Mouse (Mus musculus) frontal cortex, postnatal 36 days (tissue): Measurements from ENCODE around the gene Tle1.

Experiments used
- DNase-seq, 2 experiments: peaks; one replicate each; pipeline ENCODE4 v3.0.0; 2022; ENCODE audit warnings: low spot score in 2 of 2

Gene Tle1

DNA sequence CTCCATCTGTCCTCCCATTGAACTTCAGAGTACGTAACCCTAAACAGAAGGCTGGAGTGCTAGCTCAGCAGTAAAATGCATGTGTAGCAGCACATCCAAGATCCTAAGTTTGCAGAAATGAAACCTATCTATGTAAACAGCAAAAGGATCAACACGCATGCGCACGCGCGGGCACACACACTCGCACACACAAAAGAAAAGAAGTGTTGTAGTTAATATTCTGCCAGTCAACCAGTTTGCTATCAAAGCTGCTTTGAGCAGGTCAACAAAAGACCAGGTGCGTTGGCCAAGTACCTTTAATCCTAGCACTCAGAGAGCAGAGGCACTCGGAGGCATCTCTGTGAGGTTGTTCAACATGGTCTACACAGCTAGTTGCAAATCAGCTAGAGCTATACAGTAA, 35.0 kb downstream of the Tle1 start:
- no peak for DNase-seq

DNA sequence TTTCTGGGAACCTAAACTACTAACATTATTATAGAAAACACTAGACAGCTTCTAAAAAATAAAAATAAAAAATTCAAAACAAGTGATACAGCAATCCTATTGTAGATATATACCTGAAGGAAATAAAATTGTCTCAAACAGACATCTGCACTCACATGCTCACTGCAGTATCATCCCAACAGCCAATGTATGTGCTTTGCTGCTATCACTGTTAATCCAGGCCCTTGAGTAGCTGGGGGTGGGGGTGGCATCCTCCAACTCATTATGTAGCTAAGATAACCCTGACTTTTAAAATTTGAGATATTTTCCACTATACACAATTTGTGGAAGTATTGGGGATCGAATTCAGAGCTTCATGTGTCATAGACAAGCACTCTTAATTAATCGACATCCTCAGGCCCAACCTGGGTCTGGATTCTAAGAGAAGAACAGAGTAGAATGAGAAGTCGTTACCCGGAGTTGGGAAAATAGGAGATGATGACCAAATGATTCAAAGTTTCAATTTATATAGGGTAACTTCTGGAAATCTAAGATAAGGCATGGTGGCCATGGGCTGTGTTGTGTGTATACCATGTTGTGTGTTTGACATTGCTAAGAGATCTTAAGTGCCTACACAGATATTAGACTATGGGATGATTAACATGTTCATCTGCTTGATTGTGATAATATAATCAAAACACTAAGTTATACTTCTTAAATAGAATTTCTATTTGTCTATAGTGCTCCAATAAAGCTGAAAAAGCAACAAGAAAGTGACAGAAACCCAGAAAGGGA, 38.1 kb downstream of the Tle1 start:
- no peak for DNase-seq

DNA sequence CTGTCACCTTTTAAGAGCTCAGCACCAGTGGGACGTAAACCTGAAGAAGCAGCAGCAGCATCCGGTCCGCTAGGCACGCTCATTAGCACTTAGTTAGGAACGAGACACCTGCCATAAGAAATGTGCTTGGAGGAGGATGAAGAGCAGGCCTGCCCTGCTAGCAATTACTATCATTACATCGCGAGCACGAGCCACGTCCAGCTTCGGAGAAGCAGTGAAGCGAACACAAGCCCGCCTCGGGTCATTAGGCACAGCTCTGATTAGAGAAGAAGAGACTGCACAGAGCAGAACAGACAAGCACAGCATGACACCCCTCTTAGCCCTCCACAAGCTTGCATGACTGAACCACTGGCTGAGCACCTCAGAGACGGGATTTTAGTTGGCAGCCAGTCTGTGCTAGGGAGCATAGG, 40.6 kb downstream of the Tle1 start:
- no peak for DNase-seq

DNA sequence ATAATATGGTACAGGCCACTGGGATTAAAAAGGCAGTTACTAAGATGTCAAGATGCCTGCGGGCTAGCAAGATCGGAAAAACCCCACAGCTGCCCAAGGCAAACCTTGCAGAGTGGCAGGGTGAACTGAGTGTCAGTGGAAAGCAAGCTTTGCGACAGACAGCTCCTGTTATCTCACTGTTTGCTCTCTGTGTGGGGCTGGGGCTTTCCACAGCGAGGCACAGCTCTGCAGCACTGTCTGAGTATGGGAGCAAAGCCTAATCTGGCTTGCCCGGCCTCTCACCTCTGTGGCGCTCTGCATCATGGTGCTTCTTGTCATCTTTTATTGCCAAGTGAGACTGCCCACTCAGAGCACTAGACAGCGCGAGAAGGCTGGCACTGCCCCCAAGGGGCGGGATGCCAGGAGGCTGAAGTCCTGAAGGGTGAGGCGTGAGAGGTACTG, 42.8 kb downstream of the Tle1 start:
- no peak for DNase-seq

DNA sequence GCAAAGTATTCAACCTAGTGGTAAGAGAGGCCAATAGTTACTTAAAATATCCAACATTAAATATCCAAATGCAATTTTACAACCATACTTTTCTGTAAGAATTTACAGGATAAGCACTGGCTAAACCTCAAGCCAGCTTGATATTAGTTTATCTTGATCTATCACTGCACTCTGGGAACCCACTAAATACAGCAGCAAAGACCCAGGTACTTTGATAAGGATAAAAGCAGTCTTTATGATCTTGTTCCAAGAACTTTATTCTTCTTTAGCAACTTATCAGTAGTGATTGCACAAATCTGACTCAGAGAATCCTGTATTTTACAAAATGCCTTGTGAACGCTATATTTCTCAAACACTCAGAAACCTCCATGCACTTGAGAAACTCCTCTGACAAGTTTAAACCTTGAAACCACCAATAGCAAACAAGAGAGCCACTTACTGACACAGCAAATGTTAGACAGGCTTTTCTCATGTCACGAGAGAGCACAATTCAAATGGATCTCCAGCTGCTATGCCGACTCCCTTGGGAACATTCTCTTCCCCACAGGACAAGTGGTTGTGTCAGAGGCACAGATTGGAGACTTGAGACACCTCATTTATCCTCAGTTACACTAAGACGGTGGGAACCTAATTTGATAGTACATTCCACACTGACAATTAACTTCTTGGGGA, 50.1 kb downstream of the Tle1 start:
- no peak for DNase-seq

DNA sequence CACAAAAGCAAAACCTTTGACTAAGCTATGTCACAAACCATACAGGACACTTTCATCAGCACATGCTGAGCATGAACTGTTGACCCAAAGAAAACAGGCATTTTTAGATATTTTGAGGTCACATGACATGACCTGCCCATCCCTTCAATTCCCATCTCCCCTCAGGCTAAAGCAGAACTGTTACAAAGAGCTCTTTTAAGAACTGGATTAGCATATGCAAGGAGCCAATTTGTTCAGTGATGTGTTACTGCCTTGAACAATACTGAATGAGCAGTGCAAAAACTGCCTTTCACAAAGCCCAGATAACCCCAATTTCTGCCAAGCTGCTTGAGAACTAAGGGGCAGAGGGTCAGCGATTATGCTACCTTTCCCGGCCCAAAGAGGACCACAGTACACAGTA, 54.7 kb downstream of the Tle1 start:
- DNase-seq: no peak

DNA sequence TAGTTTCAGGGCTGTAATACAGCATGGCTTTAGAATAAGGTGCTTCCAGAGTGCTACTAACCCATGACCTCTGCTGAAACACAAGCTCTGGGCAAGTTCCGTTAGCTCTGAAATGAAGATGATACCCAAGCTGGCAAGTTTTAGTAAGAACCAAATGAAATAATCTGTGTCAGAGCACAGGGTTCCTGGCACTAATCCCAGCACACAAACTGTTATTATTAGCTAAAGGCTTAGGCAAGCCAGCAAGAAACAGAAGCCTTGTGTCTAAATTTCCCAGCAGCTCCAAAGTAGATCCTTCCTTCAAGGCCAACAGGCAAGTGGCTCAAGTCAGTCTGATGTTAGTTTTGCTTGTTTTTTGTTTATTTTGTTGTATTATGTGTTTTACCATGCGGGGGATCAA, 56.2 kb downstream of the Tle1 start:
- peak in 1 of 2 experiments; percentile 50 for DNase-seq

DNA sequence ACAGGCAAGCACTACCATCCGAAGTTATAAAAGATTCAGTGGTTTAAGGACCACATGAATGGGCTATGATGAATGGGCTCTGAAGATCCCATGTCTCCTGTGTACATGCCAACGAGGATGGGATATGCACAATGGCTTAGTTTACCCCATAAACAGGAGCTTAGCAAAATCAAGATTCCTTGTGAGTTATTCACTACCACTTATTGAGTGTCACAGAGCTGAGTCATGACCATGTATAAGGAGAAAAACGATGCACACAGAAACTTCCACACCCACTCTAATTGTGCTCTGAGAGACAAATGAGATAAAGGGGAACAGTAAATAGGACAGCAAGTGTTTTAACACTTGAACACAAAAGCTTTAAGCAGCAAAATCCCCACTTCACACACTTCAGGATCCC, 60.0 kb downstream of the Tle1 start:
- no peak for DNase-seq

DNA sequence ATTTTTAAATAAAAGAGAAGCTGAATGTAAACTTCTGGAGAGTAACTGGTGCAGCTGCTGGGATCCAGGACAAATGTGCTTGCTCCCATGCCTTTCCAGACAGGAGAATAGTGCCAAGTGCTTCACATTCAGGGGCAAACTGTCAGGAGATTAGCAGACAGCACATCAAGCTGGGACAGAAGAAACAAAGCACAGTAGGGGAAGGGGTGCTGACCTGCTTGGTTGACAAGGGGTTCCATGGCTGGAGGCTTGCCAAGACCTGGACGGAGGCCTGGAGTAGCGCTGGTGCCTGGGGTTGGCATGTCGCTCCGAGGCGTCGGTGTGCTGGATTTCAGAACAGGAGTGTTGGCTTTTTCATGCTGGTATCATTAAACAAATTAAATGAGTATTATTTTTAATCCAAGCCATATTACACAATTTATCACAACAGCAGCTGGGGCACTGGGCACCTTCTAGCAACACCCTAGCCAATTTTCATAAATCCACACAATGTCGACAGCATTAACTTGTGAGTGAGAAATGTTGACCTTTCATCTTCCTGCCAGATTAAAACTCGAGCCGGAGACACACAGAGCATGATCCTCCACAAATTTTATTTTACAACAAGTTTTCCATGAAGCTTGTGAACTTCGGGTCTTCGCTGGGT, 61.1 kb downstream of the Tle1 start:
- no peak for DNase-seq

DNA sequence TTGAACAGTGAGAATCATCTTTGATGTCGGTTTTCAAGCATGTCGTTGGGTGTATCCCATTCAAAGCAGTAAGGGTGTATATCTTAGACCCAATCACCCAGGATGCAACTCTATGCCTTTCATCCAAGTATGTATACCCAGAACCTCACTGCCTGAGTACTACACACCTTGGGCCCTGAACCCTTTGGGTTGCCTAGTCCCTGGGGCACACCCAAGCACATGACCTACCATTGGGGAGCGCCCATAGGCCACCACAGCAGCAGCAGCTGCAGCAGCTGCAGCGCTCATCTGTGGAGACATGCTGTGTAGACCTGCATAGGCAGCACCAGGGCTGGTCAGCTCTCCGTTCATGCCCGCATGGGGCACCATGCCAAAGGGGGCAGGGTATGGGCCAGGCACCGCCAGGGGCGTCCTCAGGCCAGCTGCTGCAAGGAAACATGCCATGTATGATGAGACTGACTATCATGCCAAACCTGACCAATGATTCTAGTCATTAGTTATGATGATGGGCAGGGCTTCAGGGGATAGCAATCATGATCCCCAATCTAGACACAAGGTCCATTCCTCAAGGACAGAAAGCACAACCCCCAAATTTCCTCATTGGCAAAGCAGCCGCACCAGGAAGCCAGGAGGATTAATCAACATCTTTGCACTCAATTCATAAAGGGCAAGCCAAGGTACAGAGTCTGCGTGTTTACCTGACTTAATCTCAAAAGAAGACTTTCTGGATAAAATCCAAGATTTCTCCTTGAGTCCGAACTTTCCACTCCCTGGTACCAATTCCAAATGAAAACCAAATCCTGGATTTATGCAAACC, 62.2 kb downstream of the Tle1 start:
- DNase-seq: no peak

DNA sequence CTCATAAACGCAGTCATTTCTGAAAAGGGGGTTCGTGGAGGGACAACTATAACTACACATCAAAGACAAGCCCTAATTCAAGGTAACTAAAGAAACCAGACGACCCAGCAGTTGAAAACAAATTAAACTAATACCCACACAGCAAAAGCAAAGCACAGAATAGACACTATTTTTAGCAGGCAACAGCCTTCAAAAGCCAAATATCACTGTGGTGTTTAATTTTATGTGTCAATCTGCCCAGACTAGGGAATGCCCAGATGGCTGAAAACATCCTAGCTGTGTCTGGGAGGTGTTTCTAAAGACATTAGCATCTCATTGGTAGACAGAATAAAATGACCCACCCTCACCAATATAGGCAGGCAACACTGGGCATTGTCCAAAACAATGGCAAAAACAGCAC, 68.1 kb downstream of the Tle1 start:
- DNase-seq: no peak

DNA sequence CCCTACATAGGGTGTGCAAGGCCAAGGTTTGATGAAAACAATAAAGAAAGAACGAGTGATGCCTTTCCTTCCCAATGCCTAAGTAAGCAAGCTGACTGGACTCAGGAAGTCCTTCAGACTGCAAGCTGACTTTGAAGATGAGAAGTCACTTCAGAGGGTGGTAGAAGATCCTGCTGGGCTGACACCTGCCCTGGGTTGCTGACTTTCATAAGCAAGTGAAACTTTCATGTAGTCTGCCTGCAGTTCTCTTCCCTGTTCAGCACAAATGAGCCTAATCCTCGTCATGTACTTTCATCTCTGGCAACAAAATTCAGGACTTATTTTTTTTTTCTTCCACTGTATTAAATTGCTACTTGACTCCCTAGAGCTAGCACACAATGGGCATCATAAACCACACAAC, 73.1 kb downstream of the Tle1 start:
- no peak for DNase-seq

DNA sequence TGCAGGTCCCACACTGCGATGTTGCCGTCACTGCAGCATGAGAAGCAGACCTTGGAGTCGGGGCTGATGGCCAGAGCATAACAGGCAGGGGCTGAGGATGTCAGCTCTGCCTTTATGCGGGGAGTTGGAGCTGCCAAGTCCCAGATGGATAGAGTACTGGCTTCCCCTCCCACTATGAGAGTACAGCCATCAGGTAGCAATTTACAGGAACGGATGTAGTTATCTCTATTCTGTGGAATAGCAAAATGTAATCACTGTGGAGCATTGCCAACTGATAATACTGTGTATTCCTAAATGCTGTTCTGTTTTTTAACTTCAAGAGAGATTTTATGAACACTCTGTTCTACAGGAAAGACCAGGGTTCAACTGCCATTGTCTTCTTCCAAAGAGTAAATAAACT, 75.9 kb downstream of the Tle1 start:
- no peak for DNase-seq

DNA sequence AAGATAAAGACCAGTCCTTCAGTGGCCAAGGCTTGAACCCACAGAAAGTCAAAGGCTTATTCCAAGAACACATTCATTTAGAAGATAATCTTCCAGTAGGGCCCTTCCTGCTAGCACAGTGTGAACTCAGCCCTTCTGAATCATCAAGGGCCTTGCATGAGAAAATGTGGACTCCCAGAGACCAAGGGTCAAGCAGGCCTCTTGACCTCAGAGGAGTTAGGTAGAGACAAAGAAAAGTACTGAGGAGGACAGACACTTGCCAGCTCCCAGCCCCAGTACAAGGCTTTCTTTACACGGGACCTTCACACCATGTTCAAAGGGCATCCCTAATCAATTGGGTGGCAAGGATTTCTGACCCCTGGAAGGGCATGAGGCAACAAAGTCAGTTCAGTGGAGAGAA, 77.9 kb downstream of the Tle1 start:
- no peak for DNase-seq

DNA sequence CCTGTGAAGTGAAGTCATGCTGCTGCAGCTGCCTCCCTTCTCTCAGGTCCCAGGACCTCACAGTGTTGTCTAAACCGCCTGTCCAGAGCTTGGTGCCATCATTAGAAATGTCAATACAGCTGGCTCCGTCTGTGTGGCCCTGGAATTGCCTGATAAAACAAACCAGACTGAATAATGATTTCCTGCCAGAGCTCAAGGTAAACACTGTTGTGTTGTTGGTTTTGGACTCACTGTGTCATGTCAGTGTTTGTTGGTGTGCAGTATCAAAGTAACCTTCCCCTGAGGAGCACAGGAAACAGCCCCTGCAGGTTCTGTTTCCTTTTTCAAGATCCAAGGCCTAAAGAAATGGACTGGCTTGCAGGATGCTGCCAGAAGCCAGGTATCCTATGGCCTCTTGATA, 78.4 kb downstream of the Tle1 start:
- no peak for DNase-seq

DNA sequence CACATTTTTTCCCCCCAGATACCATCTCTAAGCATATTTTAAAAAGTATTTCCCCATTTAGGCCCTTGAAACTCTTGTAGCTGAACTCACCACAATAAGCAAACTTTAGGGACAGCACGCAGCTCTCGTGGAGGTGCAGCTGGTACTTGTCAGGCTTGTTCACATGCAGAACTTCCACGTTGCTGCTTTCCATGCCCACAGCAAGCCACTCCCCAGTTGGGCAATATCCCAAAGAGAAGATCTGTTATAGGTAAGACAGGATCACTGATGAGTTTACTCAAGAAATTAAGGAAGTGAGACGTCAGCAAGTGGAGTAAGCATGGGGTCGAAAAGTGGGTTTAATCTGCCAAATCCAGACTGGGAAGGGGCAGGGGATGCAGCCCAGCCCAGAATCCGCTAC, 80.7 kb downstream of the Tle1 start:
- DNase-seq: no peak

DNA sequence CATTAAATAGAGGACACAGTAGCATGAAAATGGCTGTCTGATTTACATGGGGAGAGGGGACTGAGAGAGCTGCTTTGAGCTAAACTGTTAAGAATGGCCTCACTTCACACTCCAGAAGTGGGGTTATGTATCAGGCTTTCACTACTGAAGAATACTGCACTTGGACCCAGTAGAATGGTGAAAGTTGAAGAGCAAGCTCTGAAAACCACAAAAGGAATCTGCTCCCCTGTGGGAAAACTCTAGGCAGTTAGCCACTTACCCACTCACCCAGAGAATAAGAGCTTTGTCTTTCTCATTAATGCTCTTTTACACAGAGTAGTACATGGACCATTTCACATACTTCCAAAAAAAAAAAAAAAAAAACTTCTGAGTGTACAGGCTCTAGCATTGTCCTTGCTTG, 95.0 kb downstream of the Tle1 start:
- DNase-seq: no peak

DNA sequence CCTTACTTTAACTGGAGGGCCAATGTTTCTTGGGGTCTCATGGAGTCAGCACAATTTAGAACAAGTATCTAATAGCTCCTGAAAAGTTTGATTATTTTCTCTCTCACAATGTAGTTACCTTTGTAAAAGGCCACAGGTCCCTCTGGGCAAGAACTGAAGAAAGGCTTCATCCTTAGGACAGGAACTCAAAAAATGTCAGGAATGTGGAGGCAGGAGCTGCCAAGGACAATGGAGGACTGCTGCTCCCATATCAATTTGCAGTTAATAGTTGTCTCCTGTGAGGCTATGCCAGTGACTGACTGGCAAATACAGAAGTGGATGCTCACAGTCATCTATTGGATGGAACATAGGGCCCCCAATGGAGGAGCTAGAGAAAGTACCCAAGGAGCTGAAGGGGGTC, 96.5 kb downstream of the Tle1 start:
- no peak for DNase-seq

DNA sequence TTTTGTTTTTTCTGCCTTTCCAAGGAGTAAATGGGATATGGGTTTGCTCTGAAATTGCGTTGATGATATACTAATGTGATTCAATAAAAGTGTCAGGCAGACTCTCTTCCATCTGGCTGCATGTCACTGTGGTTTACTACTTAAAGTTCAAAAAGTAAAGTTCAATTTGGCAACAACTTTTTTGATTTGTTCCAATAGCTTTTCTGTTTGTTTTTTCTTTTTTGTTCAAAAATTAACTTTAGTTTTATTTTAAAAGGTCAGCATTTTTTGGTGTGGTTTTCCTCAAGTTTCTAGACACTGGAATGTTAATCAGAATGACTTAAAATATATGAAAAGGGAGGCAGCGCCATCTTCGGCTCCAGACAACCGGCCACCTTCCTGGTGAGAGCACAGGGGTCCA, 112.9 kb downstream of the Tle1 start:
- DNase-seq: no peak

DNA sequence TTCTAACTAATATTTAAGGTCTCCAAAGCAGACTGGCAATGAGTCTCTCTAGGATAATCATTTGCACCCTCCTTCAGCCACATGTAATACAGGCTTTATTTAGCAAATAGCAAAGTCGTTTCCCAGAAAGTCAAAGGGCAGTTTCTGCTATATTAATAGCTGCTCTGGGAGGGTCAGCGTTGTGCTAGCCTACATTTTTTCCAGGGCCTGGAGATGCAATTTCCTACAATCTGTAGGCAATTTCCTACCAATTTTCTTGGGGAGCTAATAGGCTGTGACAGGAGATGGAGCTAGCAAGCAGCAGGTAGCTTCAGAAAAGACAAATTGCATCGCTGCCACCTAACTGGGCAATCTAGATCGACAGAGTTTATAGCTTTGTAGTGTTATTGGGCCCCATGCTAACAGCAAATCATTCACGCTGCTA, 131.6 kb downstream of the Tle1 start:
- DNase-seq: no peak

DNA sequence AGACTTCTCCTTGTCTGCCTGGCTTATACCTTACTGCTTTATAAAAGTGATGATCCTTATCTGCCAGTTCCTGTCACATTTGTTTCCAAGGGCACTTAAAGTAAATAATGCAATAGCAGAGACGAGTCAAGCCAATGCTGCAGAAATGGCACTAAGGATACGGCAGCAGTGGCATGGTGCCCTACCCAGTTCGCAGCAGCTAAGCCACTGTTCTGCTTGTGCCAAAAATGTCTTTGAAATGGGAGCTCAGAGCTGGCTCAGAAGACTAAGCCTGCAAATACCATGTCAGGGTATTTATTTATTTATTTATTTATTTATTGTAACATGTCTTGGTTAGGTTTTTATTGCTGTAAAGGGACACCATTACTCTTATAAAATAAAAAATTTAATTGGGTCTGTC, 132.8 kb downstream of the Tle1 start:
- DNase-seq: no peak
